Mouse (Mus musculus): ENCODE results near the gene Cradd. TPM values are rescaled to one million over a fixed set of nuclear protein-coding genes. Genes with fewer than 3 reads are reported as not detected.

The Cradd gene
- total RNA-seq, 2 experiments from 2014 or later, result 5.7 to 6.7 TPM

- DNase-seq (ENCODE audit: low spot score in 2 of 2), result no peak
Measured at GRCm38 (mm10) chr10:95133057-95133456, 190.9 kb downstream of the Cradd start.

Other genes starting within 250 kb of the Cradd start
- 10 to 100 TPM; 30.6 to 32.9 TPM for gene Socs2, start 93.0 kb upstream of the Cradd start, total RNA-seq (2021)
- gene Mrpl42, start 177.8 kb upstream of the Cradd start, total RNA-seq (2021), result 10 to 100 TPM; 74.3 to 74.4 TPM
- gene Ube2n, start 191.0 kb upstream of the Cradd start, total RNA-seq (2021), result 100 to 1,000 TPM; 196 to 206 TPM
- 10 to 100 TPM; 64.1 to 66.4 TPM for gene Nudt4, start 240.0 kb upstream of the Cradd start, total RNA-seq (2021)

Measured in layer of hippocampus, adult 18-20 months (tissue).